Mouse (Mus musculus): ENCODE results near the gene Pced1a. TPM values are rescaled to one million over a fixed set of nuclear protein-coding genes. Genes with fewer than 3 reads are reported as not detected.
"Not testable (repeated sequence)": the region's sequence is repeated elsewhere in the genome, so short reads cannot be mapped to it uniquely, and the experiment has no call there.

Pced1a gene
- polyA plus RNA-seq, 1 experiment from 2014 or later: 17.8 TPM

DNA sequence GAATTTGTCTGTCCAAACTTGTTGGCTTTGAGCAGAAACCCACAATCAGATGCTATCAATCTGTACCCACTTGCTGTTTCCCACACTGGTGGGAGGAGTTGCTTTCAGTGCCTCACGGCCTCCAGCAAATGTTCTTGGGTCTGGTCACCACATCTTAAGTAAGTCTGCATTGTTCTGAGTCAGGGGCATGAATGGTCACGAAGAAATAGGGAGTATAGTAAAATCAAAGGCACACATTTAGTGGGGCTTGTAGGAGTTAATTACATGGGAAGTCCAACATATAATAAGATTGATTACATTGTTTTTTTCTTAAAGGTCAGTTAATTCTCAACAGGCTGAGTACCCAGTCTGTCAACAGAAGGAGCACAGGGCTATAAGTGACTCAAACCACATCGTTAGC, 41.3 kb downstream of the Pced1a start:
- Histone ChIP-seq H3K4me3 (replicated peaks; ENCODE audit: low read length) (no peak overlapping the region), H3K4me1 (replicated peaks; ENCODE audit: control insufficient read depth, insufficient read depth, low read length) (no peaks in the 10 kb centered on the region), H3K36me3 (ENCODE audit: control insufficient read depth, insufficient read depth) (no peaks in the 10 kb centered on the region), H3K27me3 (replicated peaks; ENCODE audit: control insufficient read depth, insufficient read depth, low read length) (no peaks in the 10 kb centered on the region), H3K27ac (ENCODE audit: low read length) (no peak overlapping the region), H3K4me2 (ENCODE audit: low read length) (no peak overlapping the region), H3K9ac (replicated peaks; ENCODE audit: low read depth, low read length) (no peak overlapping the region), H3K9me3 (ENCODE audit: control insufficient read depth, low read length) (no peaks in the 10 kb centered on the region)
- ATAC-seq: no peak
- 26% methylated on average over 3 of the region's 3 CpGs for WGBS

DNA sequence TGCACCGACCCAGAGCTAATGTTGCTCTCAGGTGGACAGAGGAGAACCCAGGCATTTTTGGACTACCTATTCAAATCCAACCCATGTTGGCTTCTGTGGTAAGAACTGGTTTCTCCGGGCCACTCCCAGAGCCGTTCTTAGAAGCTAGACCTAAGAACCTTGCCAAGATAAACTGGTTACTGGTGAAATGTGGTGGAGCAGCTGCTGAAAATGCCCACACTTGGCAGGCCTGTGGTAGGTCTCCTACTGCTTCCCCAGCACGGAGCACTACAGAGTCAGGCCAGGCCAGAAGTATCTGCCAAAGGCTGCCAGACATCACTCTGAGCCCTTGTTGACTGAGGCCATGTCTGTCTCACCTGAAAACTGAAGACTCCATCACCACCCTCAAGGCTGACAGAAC, 49.5 kb downstream of the Pced1a start:
- ATAC-seq: no peak
- no peaks in the 10 kb centered on the region for H3K9me3 ChIP-seq (ENCODE audit: control insufficient read depth, low read length)
- no peak overlapping the region for H3K9ac ChIP-seq (replicated peaks; ENCODE audit: low read depth, low read length)

DNA sequence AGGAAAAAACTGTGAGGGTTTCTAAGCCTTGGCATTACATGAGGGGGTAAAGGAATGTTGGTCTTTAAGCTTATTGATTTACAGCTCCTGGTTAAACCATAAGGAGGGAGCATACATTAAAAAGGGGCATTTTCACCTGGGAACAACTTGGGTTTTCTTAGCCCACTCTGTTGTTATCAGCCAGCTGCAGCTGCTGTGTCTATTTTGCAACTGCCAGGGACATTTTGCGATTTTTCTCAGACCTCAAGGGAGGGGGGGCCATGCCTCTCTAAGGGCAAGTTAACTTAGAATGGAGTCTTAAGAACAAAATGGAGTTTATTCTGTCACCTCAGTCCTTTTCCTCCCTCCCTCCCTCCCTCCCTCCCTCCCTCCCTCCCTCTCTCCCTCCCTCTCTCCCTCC, 51.5 kb downstream of the Pced1a start:
- H3K27ac ChIP-seq (ENCODE audit: low read length); H3K36me3 ChIP-seq (ENCODE audit: control insufficient read depth, insufficient read depth); H3K27me3 ChIP-seq (replicated peaks; ENCODE audit: control insufficient read depth, insufficient read depth, low read length); ATAC-seq; H3K9ac ChIP-seq (replicated peaks; ENCODE audit: low read depth, low read length); H3K4me2 ChIP-seq (ENCODE audit: low read length); H3K4me3 ChIP-seq (replicated peaks; ENCODE audit: low read length); H3K4me1 ChIP-seq (replicated peaks; ENCODE audit: control insufficient read depth, insufficient read depth, low read length); H3K9me3 ChIP-seq (ENCODE audit: control insufficient read depth, low read length): not testable (repeated sequence)
- 57% methylated on average over 1 of the region's 1 CpGs for WGBS

More for the DNA sequence above, 49.5 kb downstream of the Pced1a start:
- no peaks in the 10 kb centered on the region for H3K27me3 ChIP-seq (replicated peaks; ENCODE audit: control insufficient read depth, insufficient read depth, low read length)
- H3K27ac ChIP-seq (ENCODE audit: low read length): no peak overlapping the region
- no peaks in the 10 kb centered on the region for H3K4me1 ChIP-seq (replicated peaks; ENCODE audit: control insufficient read depth, insufficient read depth, low read length)
- no peak overlapping the region for H3K4me2 ChIP-seq (ENCODE audit: low read length)
- 82% methylated on average over 4 of the region's 4 CpGs for WGBS
- no peak overlapping the region for H3K4me3 ChIP-seq (replicated peaks; ENCODE audit: low read length)
- no peaks in the 10 kb centered on the region for H3K36me3 ChIP-seq (ENCODE audit: control insufficient read depth, insufficient read depth)

GRCm38 (mm10) chr2:130367386-130367785, 57.1 kb downstream of the Pced1a start:
- Histone ChIP-seq H3K4me2 (ENCODE audit: low read length) (no peak overlapping the region), H3K27ac (ENCODE audit: low read length) (no peak overlapping the region), H3K9me3 (ENCODE audit: control insufficient read depth, low read length) (no peaks in the 10 kb centered on the region), H3K9ac (replicated peaks; ENCODE audit: low read depth, low read length) (no peak overlapping the region), H3K4me3 (replicated peaks; ENCODE audit: low read length) (no peak overlapping the region), H3K36me3 (ENCODE audit: control insufficient read depth, insufficient read depth) (no peaks in the 10 kb centered on the region), H3K4me1 (replicated peaks; ENCODE audit: control insufficient read depth, insufficient read depth, low read length) (peaks cover 8% of the 10 kb centered on the region), H3K27me3 (replicated peaks; ENCODE audit: control insufficient read depth, insufficient read depth, low read length) (no peaks in the 10 kb centered on the region; the same call in none of the 2 replicates)
- ATAC-seq: no peak
- 70% methylated on average over 4 of the region's 4 CpGs for WGBS

Other genes with a start within 250 kb of the Pced1a start
- gene Snrpb, start 245.3 kb downstream of the Pced1a start, polyA plus RNA-seq (2015; fragmentation: Nextera tagmentation; extraction: Ambion mirVana): 418 TPM in 2 replicates
- not detected in 2 replicates for gene Tmc2, start 229.5 kb downstream of the Pced1a start, polyA plus RNA-seq (2015; fragmentation: Nextera tagmentation; extraction: Ambion mirVana)
- 287 and 297 TPM in 2 replicates for gene Nop56, start 150.3 kb downstream of the Pced1a start, polyA plus RNA-seq (2015; fragmentation: Nextera tagmentation; extraction: Ambion mirVana)
- 176 and 179 TPM in 2 replicates for gene Idh3b, start 140.2 kb downstream of the Pced1a start, polyA plus RNA-seq (2015; fragmentation: Nextera tagmentation; extraction: Ambion mirVana)
- 2.7 and 3.7 TPM in 2 replicates for gene Ebf4, start 129.5 kb downstream of the Pced1a start, polyA plus RNA-seq (2015; fragmentation: Nextera tagmentation; extraction: Ambion mirVana)
- gene Cpxm1, start 27.1 kb downstream of the Pced1a start, polyA plus RNA-seq (2015; fragmentation: Nextera tagmentation; extraction: Ambion mirVana): 18.1 and 19.0 TPM in 2 replicates
- gene Gm28372, start 19.5 kb downstream of the Pced1a start, polyA plus RNA-seq (2015; fragmentation: Nextera tagmentation; extraction: Ambion mirVana): not detected in 2 replicates
- gene 1700020A23Rik, start 19.4 kb downstream of the Pced1a start, polyA plus RNA-seq (2015; fragmentation: Nextera tagmentation; extraction: Ambion mirVana): 0.73 and 0.86 TPM in 2 replicates
- 0.27 TPM in 1 of 2 replicates, not detected in the other for gene Tmem239, start 18.2 kb downstream of the Pced1a start, polyA plus RNA-seq (2015; fragmentation: Nextera tagmentation; extraction: Ambion mirVana)
- 134 and 138 TPM in 2 replicates for gene Vps16, start 362 bp downstream of the Pced1a start, polyA plus RNA-seq (2015; fragmentation: Nextera tagmentation; extraction: Ambion mirVana)
- 152 and 160 TPM in 2 replicates for gene Ptpra, start 25.6 kb upstream of the Pced1a start, polyA plus RNA-seq (2015; fragmentation: Nextera tagmentation; extraction: Ambion mirVana)
- gene Mrps26, start 139.0 kb upstream of the Pced1a start, polyA plus RNA-seq (2015; fragmentation: Nextera tagmentation; extraction: Ambion mirVana): 76.3 and 86.2 TPM in 2 replicates
- gene Oxt, start 151.5 kb upstream of the Pced1a start, polyA plus RNA-seq (2015; fragmentation: Nextera tagmentation; extraction: Ambion mirVana): 2.4 TPM in 1 of 2 replicates, not detected in the other
- 4.7 and 23.5 TPM in 2 replicates for gene Avp, start 157.9 kb upstream of the Pced1a start, polyA plus RNA-seq (2015; fragmentation: Nextera tagmentation; extraction: Ambion mirVana)
- gene Fastkd5, start 205.3 kb upstream of the Pced1a start, polyA plus RNA-seq (2015; fragmentation: Nextera tagmentation; extraction: Ambion mirVana): 12.5 and 17.2 TPM in 2 replicates
- gene Ubox5, start 205.3 kb upstream of the Pced1a start, polyA plus RNA-seq (2015; fragmentation: Nextera tagmentation; extraction: Ambion mirVana): 13.7 and 14.7 TPM in 2 replicates
- gene Lzts3, start 218.1 kb upstream of the Pced1a start, polyA plus RNA-seq (2015; fragmentation: Nextera tagmentation; extraction: Ambion mirVana): 8.4 and 11.3 TPM in 2 replicates
- gene Ddrgk1, start 240.0 kb upstream of the Pced1a start, polyA plus RNA-seq (2015; fragmentation: Nextera tagmentation; extraction: Ambion mirVana): 57.1 and 62.3 TPM in 2 replicates
- 117 and 124 TPM in 2 replicates for gene Itpa, start 242.9 kb upstream of the Pced1a start, polyA plus RNA-seq (2015; fragmentation: Nextera tagmentation; extraction: Ambion mirVana)

All from forebrain, embryonic 16.5 days (tissue).